Mouse (Mus musculus): ENCODE measurements around the gene Pde10a. TPM values are rescaled to one million over a fixed set of nuclear protein-coding genes. Genes with fewer than 3 reads are reported as not detected.
A peak's percentile ranks its signal among the peaks of the same experiment; 100 is the strongest.

Pde10a gene
- polyA plus RNA-seq, 1 experiment from 2014 or later = 0.88 TPM

DNA sequence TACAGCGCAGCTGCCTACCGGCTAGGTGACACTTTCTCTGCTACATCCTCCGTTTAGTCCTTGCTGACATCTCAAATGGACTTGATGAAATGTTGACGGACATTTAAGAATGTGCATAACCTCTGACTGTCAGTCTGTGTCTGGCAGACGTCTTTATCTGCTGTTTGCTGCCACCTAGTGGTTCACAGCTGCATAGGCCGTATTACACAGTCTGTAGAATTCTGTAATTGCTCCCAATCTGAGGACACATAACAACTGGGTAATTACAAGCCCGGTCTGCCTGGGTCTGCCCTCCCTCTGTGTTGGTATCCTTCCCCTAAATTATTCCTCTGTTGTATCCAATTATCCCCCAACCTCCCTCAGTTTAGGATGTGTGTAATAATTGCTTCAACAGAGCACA, 72.6 kb downstream of the Pde10a start:
- Histone ChIP-seq H3K36me3 (ENCODE audit: control insufficient read depth, insufficient read depth, low read length) (no peaks in the 10 kb centered on the region), H3K27me3 (ENCODE audit: control insufficient read depth, insufficient read depth, low read depth, low read length) (no peaks in the 10 kb centered on the region; the same call in 1 of the 2 replicates), H3K27ac (ENCODE audit: low read length) (no peak overlapping the region), H3K4me3 (ENCODE audit: low read length) (no peak overlapping the region), H3K9ac (ENCODE audit: low read length) (no peak overlapping the region), H3K4me2 (ENCODE audit: low read depth, low read length) (no peak overlapping the region), H3K9me3 (ENCODE audit: control insufficient read depth, low read length) (no peaks in the 10 kb centered on the region), H3K4me1 (replicated peaks; ENCODE audit: control insufficient read depth, insufficient read depth, low read length) (no peaks in the 10 kb centered on the region)
- WGBS = 9% methylated on average over 7 of the region's 7 CpGs
- ATAC-seq (ENCODE audit: low read depth) = peak; percentile 49; the same call in 1 of the 2 replicates

DNA sequence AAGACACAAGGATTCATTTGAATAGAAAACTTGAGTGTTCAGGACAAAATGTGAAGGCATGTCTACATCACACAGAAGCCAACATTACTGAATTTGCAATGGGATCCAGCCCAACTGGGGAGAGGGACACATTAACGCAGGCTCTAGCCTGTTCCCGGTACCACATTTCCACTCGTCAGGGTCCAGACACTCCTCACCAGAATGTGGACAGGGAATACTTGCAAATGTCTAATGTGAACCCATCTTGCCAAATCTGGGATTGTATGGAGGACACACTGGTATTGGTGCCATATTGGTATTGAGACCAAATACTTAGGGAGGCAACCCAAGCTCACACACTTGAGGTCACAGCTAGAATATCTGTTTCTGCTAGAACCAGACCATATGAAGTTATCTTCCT, 77.8 kb downstream of the Pde10a start:
- H3K4me2 ChIP-seq (ENCODE audit: low read depth, low read length) = no peak overlapping the region
- H3K27ac ChIP-seq (ENCODE audit: low read length) = no peak overlapping the region
- no peak overlapping the region for H3K4me3 ChIP-seq (ENCODE audit: low read length)
- no peak for ATAC-seq (ENCODE audit: low read depth)
- no peak overlapping the region for H3K9ac ChIP-seq (ENCODE audit: low read length)
- no peaks in the 10 kb centered on the region for H3K4me1 ChIP-seq (replicated peaks; ENCODE audit: control insufficient read depth, insufficient read depth, low read length)
- no peaks in the 10 kb centered on the region for H3K9me3 ChIP-seq (ENCODE audit: control insufficient read depth, low read length)
- 88% methylated on average over 3 of the region's 3 CpGs for WGBS
- no peaks in the 10 kb centered on the region for H3K36me3 ChIP-seq (ENCODE audit: control insufficient read depth, insufficient read depth, low read length)
- no peaks in the 10 kb centered on the region for H3K27me3 ChIP-seq (ENCODE audit: control insufficient read depth, insufficient read depth, low read depth, low read length)

DNA sequence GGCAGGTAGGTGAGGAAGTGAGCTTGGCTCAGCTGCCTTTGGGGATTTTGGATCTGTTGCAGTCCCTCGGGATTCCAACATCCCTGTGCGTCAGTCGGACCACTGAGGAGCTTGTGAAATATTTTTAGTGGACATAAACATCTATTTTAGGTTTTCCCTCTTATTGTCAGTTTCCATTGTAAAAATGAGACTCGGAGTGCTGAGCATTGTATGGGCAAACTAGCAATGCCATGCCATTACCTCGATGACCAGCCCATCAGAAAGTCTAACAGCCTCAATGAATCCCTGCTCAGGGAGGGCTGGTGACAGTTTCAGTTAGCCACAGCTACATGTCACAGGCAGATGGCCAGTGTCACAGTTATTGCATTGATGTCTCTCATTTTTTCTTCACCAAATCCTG, 80.7 kb downstream of the Pde10a start:
- WGBS = 78% methylated on average over 5 of the region's 5 CpGs
- Histone ChIP-seq H3K27ac (ENCODE audit: low read length) (no peak overlapping the region), H3K27me3 (ENCODE audit: control insufficient read depth, insufficient read depth, low read depth, low read length) (no peaks in the 10 kb centered on the region), H3K36me3 (ENCODE audit: control insufficient read depth, insufficient read depth, low read length) (no peaks in the 10 kb centered on the region), H3K9me3 (ENCODE audit: control insufficient read depth, low read length) (no peaks in the 10 kb centered on the region), H3K4me2 (ENCODE audit: low read depth, low read length) (no peak overlapping the region), H3K4me3 (ENCODE audit: low read length) (no peak overlapping the region), H3K9ac (ENCODE audit: low read length) (no peak overlapping the region), H3K4me1 (replicated peaks; ENCODE audit: control insufficient read depth, insufficient read depth, low read length) (no peaks in the 10 kb centered on the region)
- no peak for ATAC-seq (ENCODE audit: low read depth)

DNA sequence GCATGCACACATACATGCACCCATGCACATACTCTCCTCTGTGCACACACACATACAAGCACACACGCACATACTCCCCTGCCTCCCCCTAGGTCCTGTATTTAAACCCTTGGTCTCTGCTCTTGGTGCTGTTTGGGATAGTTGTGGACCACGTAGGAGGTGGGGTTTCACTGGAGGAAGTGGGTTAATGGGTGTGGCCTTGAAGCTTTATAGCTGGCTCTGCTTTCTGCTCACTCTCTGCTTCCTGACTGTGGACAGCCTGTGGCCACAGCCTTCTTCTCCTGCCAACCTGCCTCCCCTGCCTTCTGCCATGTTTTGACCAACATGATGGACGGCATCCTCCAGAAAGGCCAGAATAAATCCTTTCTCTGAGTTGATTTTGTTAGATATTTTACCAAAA, 81.5 kb downstream of the Pde10a start:
- Histone ChIP-seq H3K4me1 (replicated peaks; ENCODE audit: control insufficient read depth, insufficient read depth, low read length) (no peaks in the 10 kb centered on the region), H3K27me3 (ENCODE audit: control insufficient read depth, insufficient read depth, low read depth, low read length) (no peaks in the 10 kb centered on the region), H3K4me2 (ENCODE audit: low read depth, low read length) (no peak overlapping the region), H3K9me3 (ENCODE audit: control insufficient read depth, low read length) (no peaks in the 10 kb centered on the region), H3K27ac (ENCODE audit: low read length) (no peak overlapping the region), H3K36me3 (ENCODE audit: control insufficient read depth, insufficient read depth, low read length) (no peaks in the 10 kb centered on the region), H3K4me3 (ENCODE audit: low read length) (no peak overlapping the region), H3K9ac (ENCODE audit: low read length) (no peak overlapping the region)
- ATAC-seq (ENCODE audit: low read depth) = no peak
- 63% methylated on average over 3 of the region's 3 CpGs for WGBS

DNA sequence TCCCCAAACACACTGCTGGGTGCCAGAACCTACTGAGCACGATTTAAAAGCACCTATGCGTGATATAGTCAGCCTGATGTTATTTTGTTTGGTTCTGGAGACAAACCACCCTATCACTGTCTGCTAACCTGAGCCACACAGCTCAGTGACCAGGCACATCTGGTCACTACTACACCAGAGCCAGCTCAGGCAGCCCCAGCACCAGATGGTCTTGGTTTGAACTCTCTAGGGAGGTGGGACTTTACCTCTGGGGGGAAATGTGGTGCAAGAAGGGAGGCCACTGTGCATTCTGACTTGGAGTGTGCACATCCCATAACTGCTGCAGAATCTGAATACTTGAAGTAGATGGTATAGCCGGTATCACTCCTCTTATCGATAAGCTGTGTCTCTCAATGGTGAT, 86.7 kb downstream of the Pde10a start:
- WGBS = 71% methylated on average over 4 of the region's 4 CpGs
- H3K9ac ChIP-seq (ENCODE audit: low read length) = no peak overlapping the region
- no peak for ATAC-seq (ENCODE audit: low read depth)

GRCm38 (mm10) chr17:8613882-8614551, 88.8 kb downstream of the Pde10a start:
- Histone ChIP-seq H3K4me1 (replicated peaks; ENCODE audit: control insufficient read depth, insufficient read depth, low read length) (no peaks in the 10 kb centered on the region), H3K36me3 (ENCODE audit: control insufficient read depth, insufficient read depth, low read length) (no peaks in the 10 kb centered on the region), H3K9me3 (ENCODE audit: control insufficient read depth, low read length) (no peaks in the 10 kb centered on the region), H3K4me3 (ENCODE audit: low read length) (no peak overlapping the region), H3K27ac (ENCODE audit: low read length) (no peak overlapping the region), H3K4me2 (ENCODE audit: low read depth, low read length) (no peak overlapping the region), H3K27me3 (ENCODE audit: control insufficient read depth, insufficient read depth, low read depth, low read length) (no peaks in the 10 kb centered on the region), H3K9ac (ENCODE audit: low read length) (no peak overlapping the region)
- 32% methylated on average over 7 of the region's 7 CpGs for WGBS
- ATAC-seq (ENCODE audit: low read depth) = no peak

More for the DNA sequence above, 86.7 kb downstream of the Pde10a start:
- Histone ChIP-seq H3K9me3 (ENCODE audit: control insufficient read depth, low read length) (no peaks in the 10 kb centered on the region), H3K4me1 (replicated peaks; ENCODE audit: control insufficient read depth, insufficient read depth, low read length) (no peaks in the 10 kb centered on the region), H3K36me3 (ENCODE audit: control insufficient read depth, insufficient read depth, low read length) (no peaks in the 10 kb centered on the region), H3K4me2 (ENCODE audit: low read depth, low read length) (no peak overlapping the region), H3K27me3 (ENCODE audit: control insufficient read depth, insufficient read depth, low read depth, low read length) (no peaks in the 10 kb centered on the region), H3K27ac (ENCODE audit: low read length) (no peak overlapping the region), H3K4me3 (ENCODE audit: low read length) (no peak overlapping the region)

- Histone ChIP-seq H3K9me3 (ENCODE audit: control insufficient read depth, low read length) (no peaks in the 10 kb centered on the region), H3K27ac (ENCODE audit: low read length) (no peak overlapping the region), H3K4me2 (ENCODE audit: low read depth, low read length) (no peak overlapping the region), H3K36me3 (ENCODE audit: control insufficient read depth, insufficient read depth, low read length) (no peaks in the 10 kb centered on the region), H3K4me1 (replicated peaks; ENCODE audit: control insufficient read depth, insufficient read depth, low read length) (no peaks in the 10 kb centered on the region), H3K9ac (ENCODE audit: low read length) (no peak overlapping the region), H3K27me3 (ENCODE audit: control insufficient read depth, insufficient read depth, low read depth, low read length) (no peaks in the 10 kb centered on the region; the same call in 1 of the 2 replicates), H3K4me3 (ENCODE audit: low read length) (no peak overlapping the region)
- no peak for ATAC-seq (ENCODE audit: low read depth)
- 44% methylated on average over 5 of the region's 5 CpGs for WGBS
These were observed 95.2 kb downstream of the Pde10a start for GRCm38 (mm10) chr17:8620346-8620745.

GRCm38 (mm10) chr17:8621105-8621504, 95.9 kb downstream of the Pde10a start:
- no peak overlapping the region for H3K9ac ChIP-seq (ENCODE audit: low read length)
- WGBS = 39% methylated on average over 2 of the region's 2 CpGs
- H3K4me1 ChIP-seq (replicated peaks; ENCODE audit: control insufficient read depth, insufficient read depth, low read length) = no peaks in the 10 kb centered on the region
- no peak overlapping the region for H3K4me2 ChIP-seq (ENCODE audit: low read depth, low read length)
- peaks cover 2% of the 10 kb centered on the region; the same call in 1 of the 2 replicates for H3K27me3 ChIP-seq (ENCODE audit: control insufficient read depth, insufficient read depth, low read depth, low read length)
- H3K9me3 ChIP-seq (ENCODE audit: control insufficient read depth, low read length) = no peaks in the 10 kb centered on the region
- no peaks in the 10 kb centered on the region for H3K36me3 ChIP-seq (ENCODE audit: control insufficient read depth, insufficient read depth, low read length)
- H3K27ac ChIP-seq (ENCODE audit: low read length) = no peak overlapping the region
- no peak for ATAC-seq (ENCODE audit: low read depth)
- no peak overlapping the region for H3K4me3 ChIP-seq (ENCODE audit: low read length)

- H3K27me3 ChIP-seq (ENCODE audit: control insufficient read depth, insufficient read depth, low read depth, low read length) = peaks cover 2% of the 10 kb centered on the region; the same call in 1 of the 2 replicates
- no peak overlapping the region for H3K4me2 ChIP-seq (ENCODE audit: low read depth, low read length)
These were observed 96.7 kb downstream of the Pde10a start for GRCm38 (mm10) chr17:8621906-8622305.

More at GRCm38 (mm10) chr17:8621906-8622305, 96.7 kb downstream of the Pde10a start:
- Histone ChIP-seq H3K4me1 (replicated peaks; ENCODE audit: control insufficient read depth, insufficient read depth, low read length) (no peaks in the 10 kb centered on the region), H3K4me3 (ENCODE audit: low read length) (no peak overlapping the region), H3K9ac (ENCODE audit: low read length) (no peak overlapping the region), H3K36me3 (ENCODE audit: control insufficient read depth, insufficient read depth, low read length) (no peaks in the 10 kb centered on the region), H3K27ac (ENCODE audit: low read length) (no peak overlapping the region), H3K9me3 (ENCODE audit: control insufficient read depth, low read length) (no peaks in the 10 kb centered on the region)
- ATAC-seq (ENCODE audit: low read depth) = no peak
- 55% methylated on average over 6 of the region's 6 CpGs for WGBS

Data from lung, embryonic 16.5 days (tissue).